Mouse (Mus musculus): Measurements from ENCODE around the gene Psmb7. TPM values are rescaled to one million over a fixed set of nuclear protein-coding genes. Genes with fewer than 3 reads are reported as not detected.
A peak's percentile ranks its signal among the peaks of the same experiment; 100 is the strongest.

Psmb7 gene
- total RNA-seq, 2 experiments from 2014 or later, result 262 to 277 TPM

DNA sequence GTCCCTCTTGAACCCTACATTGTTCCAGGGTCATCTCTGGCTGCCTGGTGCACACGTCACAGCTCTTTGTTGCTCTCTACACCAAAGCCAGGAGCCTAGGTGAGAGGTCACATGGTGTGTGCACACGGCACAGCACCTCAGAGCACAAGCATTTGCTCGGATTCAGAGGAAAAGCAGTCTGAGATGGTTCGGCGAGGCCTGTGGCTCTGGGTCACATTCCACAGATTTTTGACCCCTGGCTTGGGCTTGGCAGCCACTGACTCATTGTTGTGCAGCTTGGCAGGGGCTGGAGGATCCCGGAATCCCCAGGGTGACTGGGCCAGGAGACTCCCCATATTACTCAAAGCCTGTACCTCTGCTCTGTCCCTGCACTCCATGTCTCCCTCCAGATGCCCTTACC is 97.7 kb downstream of the Psmb7 start:
- peak in 1 of 2 experiments; percentile 52 for DNase-seq (ENCODE audit: low spot score in 2 of 2)

GRCm38 (mm10) chr2:38545706-38546105 is 98.2 kb downstream of the Psmb7 start:
- DNase-seq (ENCODE audit: low spot score in 2 of 2), result no peak

DNA sequence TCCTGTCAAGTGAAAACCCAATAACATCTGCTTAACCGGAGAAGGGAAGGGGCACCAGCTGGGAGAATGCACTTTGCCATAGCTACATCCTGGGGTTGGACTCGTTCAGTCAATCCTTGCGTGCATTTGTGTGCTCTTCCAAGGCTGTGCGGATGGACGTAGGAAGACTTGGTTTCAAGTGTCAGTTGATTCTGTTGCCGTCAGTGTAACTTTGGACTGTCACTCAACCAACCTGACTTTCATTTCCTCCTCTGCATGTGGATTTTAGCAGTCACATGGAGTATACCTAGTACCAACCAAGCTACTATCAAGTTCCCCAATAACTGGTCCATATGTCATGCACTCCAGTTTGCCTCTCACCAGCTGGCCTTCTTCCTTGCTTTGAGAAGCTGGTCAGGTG is 98.9 kb downstream of the Psmb7 start:
- DNase-seq (ENCODE audit: low spot score in 2 of 2), result no peak

DNA sequence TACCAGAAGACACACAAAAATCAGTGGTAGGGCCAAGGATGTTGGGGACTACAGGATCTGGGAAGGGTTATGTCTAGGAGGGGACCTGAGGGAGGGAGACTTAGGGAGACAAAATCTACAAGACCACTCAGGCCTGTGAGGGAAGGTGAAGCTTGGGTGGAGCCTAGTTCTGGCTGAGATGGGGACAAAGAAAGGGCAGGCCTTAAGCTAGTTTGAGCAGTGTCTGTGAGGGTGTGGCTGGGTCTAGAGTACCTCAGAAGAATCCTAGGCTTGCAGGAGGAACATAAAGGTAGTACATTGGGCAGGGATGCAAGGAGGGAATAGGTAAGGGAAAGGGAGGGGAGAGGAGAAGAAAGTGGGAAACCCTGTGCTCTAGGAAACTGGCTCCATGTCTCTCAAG is 99.5 kb downstream of the Psmb7 start:
- no peak for DNase-seq (ENCODE audit: low spot score in 2 of 2)

DNA sequence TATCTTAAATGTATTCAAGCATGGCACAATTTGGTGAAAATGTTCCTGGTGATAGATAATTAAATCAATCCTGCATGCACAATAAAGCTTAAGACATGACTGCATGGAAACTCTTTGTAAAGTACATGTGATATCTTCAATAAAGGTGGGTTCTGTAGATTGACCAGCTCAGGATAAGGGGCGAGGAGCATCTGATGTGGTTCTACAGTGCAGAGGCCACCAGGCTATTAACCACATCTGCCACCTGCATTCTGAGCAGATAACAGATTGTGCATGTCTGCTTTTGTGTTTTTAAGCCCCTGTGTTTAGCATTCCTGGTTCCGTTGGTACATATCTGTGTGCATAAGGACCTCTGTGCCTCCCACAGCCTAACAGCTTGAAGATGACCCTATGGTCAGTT is 100.7 kb downstream of the Psmb7 start:
- DNase-seq (ENCODE audit: low spot score in 2 of 2), result no peak

DNA sequence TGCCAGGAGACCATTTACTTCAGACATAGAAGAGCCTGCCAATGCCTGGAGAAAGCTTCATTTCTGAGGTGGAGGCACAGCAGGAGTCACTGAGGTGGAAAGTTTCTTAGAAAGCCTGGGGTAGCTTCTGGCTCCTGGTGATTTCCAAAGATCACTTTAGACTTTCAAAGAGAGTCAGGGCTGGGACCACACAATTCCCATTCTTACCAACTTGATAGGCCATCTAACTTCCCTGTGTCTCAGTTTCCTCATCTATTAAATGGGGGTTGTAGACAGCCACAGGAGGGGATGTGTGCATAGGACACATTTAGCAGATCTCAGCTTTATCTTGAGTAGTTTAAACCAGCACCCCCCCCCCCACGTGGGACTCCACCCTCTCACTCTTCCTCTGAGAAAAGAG is 101.5 kb downstream of the Psmb7 start:
- DNase-seq (ENCODE audit: low spot score in 2 of 2), result no peak

DNA sequence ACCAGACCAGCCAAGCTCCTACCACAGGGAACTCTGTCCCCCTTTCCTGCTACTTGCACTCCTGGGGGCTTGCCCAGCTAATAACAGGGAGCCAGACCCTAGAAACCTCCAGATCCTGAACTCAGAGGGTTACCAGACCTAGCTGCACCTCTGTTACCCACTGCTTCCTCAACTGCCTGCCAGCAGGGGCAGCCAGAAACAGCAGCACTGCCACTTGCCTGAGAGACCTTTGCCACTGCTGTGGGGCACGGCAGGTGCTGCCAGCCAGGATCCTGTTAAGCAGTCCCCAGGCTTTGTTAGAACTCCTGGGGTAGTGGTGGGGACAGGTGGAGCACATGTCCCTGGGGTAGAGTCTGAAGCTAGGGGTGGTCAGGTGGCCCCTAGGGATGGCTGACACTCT is 102.3 kb downstream of the Psmb7 start:
- DNase-seq (ENCODE audit: low spot score in 2 of 2), result no peak

GRCm38 (mm10) chr2:38541101-38541500 is 102.8 kb downstream of the Psmb7 start:
- no peak for DNase-seq (ENCODE audit: low spot score in 2 of 2)

- no peak for DNase-seq (ENCODE audit: low spot score in 2 of 2)
Observed at GRCm38 (mm10) chr2:38540666-38541065, 103.2 kb downstream of the Psmb7 start.

GRCm38 (mm10) chr2:38539677-38540076 is 104.2 kb downstream of the Psmb7 start:
- DNase-seq (ENCODE audit: low spot score in 2 of 2), result no peak

Small RNA genes within 50 kb of the gene (microRNA-seq; reads per million reads assigned to microRNA genes)
- gene Gm27634, result not detected

Other genes with a start within 250 kb of the Psmb7 start
- 10 to 100 TPM; 26.2 to 29.8 TPM for gene Nek6, start 132.4 kb downstream of the Psmb7 start, total RNA-seq (2021)
- gene Nr5a1, start 70.5 kb upstream of the Psmb7 start, total RNA-seq (2021), result 100 to 1,000 TPM; 432 to 438 TPM

Measured in adrenal gland, postnatal 4 days (tissue).